Mouse (Mus musculus) ES-CJ7 (cell line): ENCODE results near the gene Gm19935.

Experiments used
- DNase-seq: peaks from one replicate; pipeline ENCODE4 v3.0.0; 2011; ENCODE audit warnings: low read depth, low spot score

The Gm19935 gene

GRCm38 (mm10) chr8:90830980-90831379 lies 13.8 kb upstream of the Gm19935 start:
- DNase-seq = peak; percentile 84

- DNase-seq = no peak
Measured at GRCm38 (mm10) chr8:90829825-90830224, 12.6 kb upstream of the Gm19935 start.

DNA sequence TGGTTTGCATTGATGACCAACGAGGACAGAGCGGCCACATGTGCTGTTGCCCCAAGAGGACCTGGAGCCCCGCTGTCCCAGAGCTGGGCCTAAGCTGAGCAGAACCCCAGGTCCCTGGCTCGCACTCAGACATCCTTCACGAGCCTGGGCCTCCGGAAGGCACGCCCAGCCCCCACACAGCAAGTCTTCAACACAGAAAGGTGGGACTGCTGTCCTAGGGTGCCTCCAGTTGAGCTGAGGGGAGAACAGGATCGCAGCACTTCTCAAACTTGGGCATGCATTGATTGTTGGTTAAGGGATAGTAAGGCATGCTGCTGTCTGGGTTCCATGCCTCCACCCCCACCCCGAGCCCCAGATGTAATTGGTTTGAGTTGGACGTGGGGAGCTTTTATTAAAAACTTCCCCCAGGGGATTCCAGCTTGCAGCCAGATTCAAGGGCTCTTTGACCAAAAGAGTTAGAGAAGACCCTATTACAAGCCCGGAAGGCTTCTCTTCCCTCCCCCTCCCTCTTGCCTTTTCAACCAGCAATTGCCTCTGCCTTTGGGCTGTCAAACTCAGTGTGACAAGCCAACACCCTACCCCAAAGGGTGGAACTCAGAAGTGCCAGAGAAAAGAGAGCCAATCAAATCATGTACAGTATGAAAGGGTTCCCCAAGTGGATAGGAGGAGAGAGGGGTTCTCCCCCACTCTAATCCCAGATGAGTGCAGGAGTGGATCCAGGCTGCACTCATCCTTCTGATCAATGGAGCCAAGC lies 12.0 kb upstream of the Gm19935 start:
- DNase-seq = peak; percentile 77

DNA sequence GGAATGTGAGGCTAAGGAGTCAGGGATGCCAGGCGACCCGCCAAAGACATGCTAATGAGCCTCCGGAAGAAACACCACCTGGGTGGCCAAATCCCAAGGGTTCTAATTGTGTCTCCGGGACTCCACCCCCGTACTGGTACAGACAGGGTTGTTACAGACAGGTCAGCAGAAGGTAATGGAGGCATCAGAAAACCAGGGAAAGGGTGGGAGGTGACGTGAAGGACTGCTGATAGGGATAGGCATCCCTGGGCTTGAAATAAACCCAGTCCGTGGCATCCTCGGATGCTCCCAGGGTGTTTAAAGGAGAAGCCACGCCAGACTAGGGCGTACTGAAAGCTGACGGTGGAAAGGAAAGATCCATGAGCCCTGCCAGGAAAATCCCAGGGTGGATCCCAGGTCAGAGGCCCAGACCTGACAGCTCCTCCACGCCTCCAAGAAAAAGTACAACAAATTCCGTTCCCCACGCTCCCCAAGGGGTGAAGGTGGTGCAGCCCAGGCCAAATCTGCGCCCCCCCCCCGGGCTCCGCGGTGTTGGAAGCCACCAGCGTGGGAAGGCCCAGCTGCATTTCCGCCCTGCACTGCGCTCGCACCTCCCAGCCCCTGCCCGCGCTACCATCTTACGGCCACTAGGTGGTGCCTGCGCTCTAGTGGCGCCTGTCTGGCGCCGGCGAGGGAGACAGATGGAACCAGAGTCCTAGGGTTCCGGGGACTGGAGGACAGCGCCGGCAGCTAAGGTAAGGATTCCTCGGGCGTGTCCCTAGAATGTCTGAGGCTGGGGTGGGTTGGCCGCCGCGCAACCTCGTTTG lies 11.2 kb upstream of the Gm19935 start, which contains the start of gene Chd9:
Chd9 (plus strand) TSS at position 172 of the 806 bp plus-strand sequence.
- DNase-seq = peak; percentile 99

GRCm38 (mm10) chr8:90825459-90825871 lies 8.3 kb upstream of the Gm19935 start:
- peak; percentile 83 for DNase-seq

DNA sequence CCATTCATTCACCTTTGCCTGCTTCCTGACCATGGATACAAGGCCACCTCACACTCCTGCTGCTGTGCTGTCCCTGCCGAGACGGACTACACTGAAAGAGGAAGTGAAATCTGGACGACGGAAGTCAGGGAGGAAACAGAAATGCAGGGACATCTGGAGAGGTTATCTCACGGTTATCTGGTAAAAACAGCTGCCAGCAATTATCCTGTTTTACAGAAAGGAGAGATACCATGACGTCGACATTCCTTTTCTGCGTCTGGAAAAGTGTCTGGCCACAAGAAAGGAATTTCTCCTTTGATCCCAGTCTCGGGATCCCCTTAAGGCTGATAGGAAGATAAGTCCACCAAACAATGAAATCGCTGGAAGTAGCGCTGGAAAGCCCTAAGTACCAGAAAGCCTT lies 5.2 kb upstream of the Gm19935 start:
- DNase-seq = no peak

DNA sequence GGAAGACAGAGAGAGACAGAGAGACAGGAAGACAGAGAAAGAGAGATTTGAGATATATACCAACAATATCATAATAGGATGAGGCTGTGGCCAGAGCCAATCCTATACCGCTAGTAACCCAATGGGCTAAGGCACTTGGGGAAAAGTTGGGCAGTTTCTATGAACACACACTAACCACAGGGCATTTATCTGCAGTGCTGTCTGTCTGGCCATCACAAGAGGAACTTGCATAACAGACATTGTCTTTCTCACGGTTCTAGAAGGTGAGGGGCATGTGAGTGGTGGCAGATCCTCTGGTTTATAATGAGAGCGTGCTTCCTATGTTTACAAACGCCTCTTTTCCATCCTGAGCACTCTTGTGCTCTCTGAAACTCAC lies 3.1 kb upstream of the Gm19935 start:
- DNase-seq = no peak

- no peak for DNase-seq
Measured at GRCm38 (mm10) chr8:90819561-90820320, 2.5 kb upstream of the Gm19935 start.

- DNase-seq = no peak
Measured at GRCm38 (mm10) chr8:90816061-90816882, 921 bp downstream of the Gm19935 start.

GRCm38 (mm10) chr8:90813602-90814320 lies 3.4 kb downstream of the Gm19935 start:
- DNase-seq = peak; percentile 85

- DNase-seq = no peak
Measured at GRCm38 (mm10) chr8:90799473-90799872, 17.7 kb downstream of the Gm19935 start.

DNA sequence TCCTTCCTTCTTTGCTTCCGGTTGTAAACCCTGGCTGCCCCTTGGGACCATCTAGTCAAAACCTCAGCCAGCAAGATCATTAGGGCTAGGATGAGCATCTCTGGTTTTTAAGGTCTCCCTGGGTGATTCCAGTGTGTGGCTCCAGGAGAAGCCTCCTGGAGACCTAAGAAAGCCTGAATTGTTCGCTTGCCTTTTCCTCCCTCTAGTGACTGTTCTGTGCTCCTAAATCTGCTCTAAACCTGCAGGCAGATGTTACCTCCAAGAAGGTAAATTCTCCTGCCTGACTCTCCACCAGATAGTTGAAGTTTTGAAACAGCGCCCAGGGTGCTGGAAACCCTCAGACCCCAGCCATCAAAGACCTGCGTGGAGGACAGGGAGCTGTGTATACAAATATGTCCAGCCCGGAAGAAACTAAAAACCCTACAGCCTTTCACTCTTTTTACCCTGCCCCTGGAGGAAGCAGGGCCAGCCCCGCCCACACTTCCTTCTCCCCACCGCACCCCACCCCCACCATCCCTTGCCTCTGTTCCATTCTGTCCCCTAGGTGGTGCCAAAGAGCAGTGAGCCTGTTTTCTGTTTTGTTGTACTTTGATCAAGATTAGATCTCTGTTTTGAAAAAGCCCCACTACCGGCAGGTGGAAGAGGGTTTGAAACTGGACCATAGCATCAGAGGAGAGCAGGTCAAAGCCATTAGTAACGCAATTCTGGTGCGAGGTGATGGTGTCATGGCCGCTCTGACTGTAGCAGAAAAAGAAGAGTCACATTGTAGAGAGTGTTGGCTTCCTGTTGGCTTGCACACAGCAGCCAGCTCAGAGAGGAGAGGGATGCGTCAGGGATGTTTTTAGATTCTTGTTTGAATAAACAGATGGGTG lies 22.0 kb downstream of the Gm19935 start:
- peak; percentile 89 for DNase-seq

GRCm38 (mm10) chr8:90793710-90794109 lies 23.5 kb downstream of the Gm19935 start:
- peak; percentile 78 for DNase-seq

DNA sequence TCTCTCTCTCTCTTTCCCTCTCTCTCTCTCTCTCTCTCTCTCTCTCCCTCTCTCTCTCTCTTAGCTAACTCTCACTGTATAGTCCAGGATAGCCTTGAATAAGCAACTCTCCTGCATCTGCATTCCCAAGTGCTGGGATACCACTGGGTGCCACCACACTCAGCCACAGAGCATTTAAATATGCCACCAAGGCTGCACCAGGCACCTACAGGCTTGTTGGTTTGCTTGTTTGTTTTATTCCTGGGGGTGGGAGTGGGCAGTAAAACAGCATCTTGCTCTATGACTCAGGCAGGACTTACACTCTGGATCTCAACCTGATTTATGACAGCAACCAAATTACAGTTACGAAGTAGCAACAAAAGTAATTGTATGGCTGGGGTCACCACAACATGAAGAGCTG lies 25.6 kb downstream of the Gm19935 start:
- DNase-seq = no peak

- no peak for DNase-seq
Measured at GRCm38 (mm10) chr8:90769791-90770190, 47.4 kb downstream of the Gm19935 start.
